Mouse (Mus musculus) telencephalon, adult 2 months (tissue): ENCODE data around the gene Mesd.

Experiments
- DNase-seq: peaks from one replicate; pipeline ENCODE4 v3.0.0-alpha.2; 2011; ENCODE audit warnings: low read depth, low spot score

Gene Mesd

GRCm38 (mm10) chr7:83884021-83884658, at the start of gene Mesd, which contains the start of gene Tlnrd1:
Gene Mesd (plus strand): TSS chr7:83884466.
Gene Tlnrd1 (minus strand): TSS chr7:83884305.
- peak; percentile 89 for DNase-seq

- no peak for DNase-seq
Observed at GRCm38 (mm10) chr7:83838525-83839224, 45.6 kb upstream of the Mesd start.

DNA sequence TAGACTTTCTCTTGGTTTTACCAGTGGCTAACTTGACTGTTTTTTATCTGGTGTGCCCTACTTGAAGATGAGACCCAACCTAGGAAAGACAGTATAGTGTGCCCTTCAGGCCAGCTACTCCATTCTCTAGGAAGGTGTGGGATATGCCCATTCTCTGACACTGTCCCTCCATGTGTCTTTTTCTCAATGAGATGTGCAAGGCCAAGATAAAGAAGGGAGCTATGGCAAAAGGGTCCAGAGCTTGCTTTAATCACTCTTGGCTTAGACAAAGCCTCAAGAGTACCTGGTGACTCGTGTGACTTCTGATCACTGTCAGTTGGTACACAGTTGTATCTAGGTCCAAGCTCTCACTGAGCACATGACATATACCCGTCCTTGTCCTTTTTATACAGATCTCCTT, 44.2 kb upstream of the Mesd start:
- DNase-seq, result no peak

- DNase-seq, result no peak
Observed at GRCm38 (mm10) chr7:83842486-83843259, 41.6 kb upstream of the Mesd start.

- no peak for DNase-seq
Observed at GRCm38 (mm10) chr7:83844807-83845206, 39.5 kb upstream of the Mesd start.

- no peak for DNase-seq
Observed at GRCm38 (mm10) chr7:83847187-83848075, 36.8 kb upstream of the Mesd start.

- no peak for DNase-seq
Observed at GRCm38 (mm10) chr7:83851569-83852380, 32.5 kb upstream of the Mesd start.

GRCm38 (mm10) chr7:83852381-83853380, 31.6 kb upstream of the Mesd start:
- peak; percentile 12 for DNase-seq

DNA sequence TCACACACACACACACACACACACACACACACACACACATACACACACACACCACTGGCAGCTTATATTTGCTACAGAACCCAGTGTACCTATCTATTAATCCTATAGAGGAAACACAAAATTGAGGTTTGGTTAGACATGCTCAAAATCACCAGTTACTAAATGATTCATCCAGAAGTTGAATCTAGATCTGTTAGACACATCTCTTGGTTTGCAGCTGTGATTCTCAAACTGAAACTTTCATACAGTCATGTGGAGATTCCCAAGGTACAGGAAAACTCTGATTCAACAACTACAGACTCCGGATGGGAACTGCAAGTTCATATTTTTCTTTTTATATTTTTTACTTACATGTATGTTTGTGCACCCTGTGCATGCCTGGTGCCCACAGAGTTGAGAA, 29.1 kb upstream of the Mesd start:
- DNase-seq, result no peak

- DNase-seq, result no peak
Observed at GRCm38 (mm10) chr7:83856353-83857207, 27.7 kb upstream of the Mesd start.

DNA sequence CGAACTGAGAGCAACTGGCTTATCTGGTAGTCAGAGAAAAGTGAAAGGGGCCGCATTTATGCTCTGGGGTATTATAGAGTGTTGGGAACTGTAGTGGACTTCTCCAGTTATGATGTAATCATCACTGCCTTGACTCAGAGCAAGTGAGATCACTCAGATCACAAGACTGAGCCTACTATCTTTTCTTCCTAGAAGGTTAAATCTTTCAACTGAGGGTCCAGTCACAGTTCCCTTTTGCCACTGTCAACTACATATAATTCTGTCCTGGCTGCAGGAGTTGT, 27.1 kb upstream of the Mesd start:
- no peak for DNase-seq

GRCm38 (mm10) chr7:83857921-83858320, 26.3 kb upstream of the Mesd start:
- DNase-seq, result no peak

DNA sequence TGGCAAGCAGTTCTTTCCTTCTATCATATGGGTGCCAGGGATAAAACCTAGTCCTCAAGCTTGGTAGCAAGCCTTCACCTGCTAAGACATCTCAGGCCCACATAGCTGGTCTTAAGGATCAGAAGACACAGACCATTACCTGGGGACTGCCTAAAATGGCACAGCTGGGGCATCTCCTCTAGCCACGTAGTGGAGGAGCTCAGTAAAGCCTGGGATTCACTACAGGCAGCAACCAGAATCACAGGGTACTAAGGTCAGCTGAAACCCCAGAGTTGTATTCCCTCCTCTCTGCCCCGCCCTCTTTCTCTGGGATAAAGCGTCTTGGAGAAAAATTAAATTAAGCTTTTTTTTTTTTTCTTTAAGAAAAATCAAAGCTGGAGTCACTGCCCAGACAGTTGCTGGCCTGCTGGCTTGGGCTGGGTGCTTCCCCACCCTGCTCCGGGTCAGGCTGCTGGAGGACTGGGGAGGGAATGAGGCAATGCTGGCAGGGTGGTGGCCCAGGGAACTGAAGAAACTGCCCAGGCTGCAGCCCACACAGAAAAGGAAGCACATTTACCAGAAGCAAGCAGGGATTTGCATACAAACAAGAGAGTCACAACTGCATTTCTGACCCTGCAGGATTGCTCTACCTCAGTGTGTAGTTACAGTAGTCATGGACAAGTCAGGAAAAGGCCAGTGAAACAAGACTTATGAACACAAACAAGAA, 24.7 kb upstream of the Mesd start:
- DNase-seq, result no peak

GRCm38 (mm10) chr7:83863554-83863953, 20.7 kb upstream of the Mesd start:
- no peak for DNase-seq

DNA sequence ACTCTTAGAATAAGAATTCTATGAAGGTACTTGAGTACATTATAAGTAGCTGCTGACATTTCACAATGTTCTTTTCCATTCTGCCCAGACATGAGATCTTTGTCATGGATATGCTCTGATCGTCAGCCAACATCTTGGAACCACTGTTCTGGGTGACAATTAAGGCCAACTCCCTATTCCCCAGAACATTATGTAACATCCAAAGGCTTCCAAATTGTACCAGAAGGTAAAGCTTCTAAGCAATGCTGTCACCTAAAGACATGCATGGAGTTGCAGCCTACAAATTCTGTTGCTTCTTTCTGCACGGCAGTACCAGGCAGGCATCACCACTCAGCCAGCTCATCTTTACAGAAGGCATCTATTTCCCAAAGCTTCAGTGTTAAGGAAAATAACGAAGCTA, 16.1 kb upstream of the Mesd start:
- DNase-seq, result peak; percentile 61

DNA sequence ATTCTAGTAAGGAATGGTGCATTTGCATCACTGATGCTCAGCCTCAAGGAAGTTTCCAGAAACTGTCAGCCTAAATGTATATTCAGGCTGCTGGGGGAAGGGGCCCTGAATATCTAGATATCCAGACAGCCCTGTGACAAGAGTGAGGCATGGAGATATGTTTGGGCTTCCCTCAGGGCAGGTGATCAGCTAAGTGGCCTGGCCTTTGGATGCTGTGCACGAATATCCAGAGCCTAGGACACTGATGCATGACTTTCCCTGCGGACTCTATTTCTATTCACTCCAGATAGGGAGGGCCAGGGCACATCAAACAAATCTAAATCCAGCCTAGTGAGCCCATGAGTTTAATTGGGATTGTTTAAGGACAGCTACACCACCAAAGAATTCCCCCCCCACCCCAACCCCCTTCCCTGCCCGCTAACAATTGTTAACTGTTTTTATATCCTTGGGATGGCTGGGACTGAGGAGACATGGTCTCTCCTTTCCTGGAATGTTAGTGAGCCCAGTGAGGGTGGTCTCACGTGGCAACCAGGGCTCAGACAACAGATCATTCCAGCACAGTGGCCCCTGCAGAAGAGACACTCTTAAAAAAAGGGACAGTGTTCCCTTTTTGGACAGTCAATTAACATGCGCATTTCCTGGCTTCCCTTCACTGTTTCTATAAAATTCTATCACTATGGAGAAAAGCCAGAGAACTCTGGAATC, 14.3 kb upstream of the Mesd start:
- no peak for DNase-seq

DNA sequence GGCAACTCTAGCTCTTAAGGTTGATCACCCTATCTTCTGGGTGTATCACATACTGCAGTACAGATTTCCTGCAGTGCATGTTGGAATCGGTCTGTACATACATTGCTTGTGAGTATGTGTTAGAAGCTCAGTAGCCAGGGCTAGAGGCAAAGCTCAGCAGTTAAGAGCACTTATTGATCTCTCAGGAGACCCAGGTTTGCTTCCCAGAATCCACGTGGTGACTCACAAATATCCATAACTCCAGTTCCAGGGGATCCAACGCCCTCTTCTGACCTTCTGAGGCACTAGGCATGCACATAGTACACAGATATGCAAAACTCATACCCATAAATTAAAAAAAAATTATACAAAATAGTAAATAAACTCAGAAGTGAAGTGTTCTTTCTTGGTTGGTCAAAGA, 7.2 kb upstream of the Mesd start:
- no peak for DNase-seq
